Mouse (Mus musculus) urinary bladder, postnatal 0 days (tissue): ENCODE results near the gene Ssna1. TPM values are rescaled to one million over a fixed set of nuclear protein-coding genes. Genes with fewer than 3 reads are reported as not detected.

Experiments used
- polyA plus RNA-seq: library from polyadenylated mRNA; unstranded; fragments of >200 nt; fragmentation: Nextera tagmentation; extraction: Ambion mirVana; gene quantifications from 2 replicates; pipeline ENCODE4 v1.2.1, GENCODE M21; 2015

The Ssna1 gene
- polyA plus RNA-seq: 137 and 141 TPM in 2 replicates

DNA sequence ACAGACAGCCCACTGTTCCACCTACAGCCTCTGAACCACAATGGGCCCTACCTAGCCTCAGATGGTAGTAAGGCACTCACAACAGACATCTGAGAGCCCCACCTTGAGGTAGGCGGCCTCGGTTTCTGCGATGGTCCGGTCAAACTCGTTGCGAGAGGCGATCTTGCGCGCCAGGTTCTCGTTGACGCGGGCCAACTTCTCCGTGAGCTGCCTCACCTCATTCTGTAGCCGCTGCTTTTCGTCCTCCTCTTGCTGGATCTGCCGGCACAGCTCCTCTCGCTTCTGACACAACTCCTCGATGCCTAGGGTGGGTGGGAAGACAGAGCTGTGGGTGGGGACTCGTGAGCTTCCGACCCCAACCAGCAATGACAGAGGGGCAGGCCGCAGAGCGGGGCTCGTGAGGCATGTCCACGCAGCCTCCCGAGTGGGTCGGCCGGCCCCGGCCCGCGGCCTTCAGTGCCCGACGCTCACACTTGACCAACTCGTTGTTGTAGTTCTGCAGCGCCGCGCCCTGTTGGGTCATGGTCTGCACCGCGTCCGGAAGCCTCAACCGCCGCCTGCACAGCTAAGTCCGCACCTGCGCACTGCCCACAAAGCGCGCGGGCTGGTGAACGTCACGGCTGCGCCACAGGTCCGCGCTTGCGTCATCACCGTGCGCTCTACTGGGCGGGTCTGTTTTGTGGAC, at the start of gene Ssna1, which contains the start of gene Anapc2:
Gene Ssna1 (minus strand): TSS at position 612 of the 685 bp plus-strand sequence.
Gene Anapc2 (plus strand): TSS at position 652 of the 685 bp plus-strand sequence.

GRCm38 (mm10) chr2:25318971-25319773, 46.9 kb upstream of the Ssna1 start, which contains the start of gene Grin1:
TSS of gene Grin1 (minus strand) at chr2:25319187.

GRCm38 (mm10) chr2:25289651-25290050, 17.4 kb upstream of the Ssna1 start, which contains the start of gene Lrrc26:
TSS of gene Lrrc26 (plus strand) at chr2:25289915.

GRCm38 (mm10) chr2:25287927-25288649, 15.8 kb upstream of the Ssna1 start, which contains the start of gene Tmem210:
TSS of gene Tmem210 (plus strand) at chr2:25288145.

DNA sequence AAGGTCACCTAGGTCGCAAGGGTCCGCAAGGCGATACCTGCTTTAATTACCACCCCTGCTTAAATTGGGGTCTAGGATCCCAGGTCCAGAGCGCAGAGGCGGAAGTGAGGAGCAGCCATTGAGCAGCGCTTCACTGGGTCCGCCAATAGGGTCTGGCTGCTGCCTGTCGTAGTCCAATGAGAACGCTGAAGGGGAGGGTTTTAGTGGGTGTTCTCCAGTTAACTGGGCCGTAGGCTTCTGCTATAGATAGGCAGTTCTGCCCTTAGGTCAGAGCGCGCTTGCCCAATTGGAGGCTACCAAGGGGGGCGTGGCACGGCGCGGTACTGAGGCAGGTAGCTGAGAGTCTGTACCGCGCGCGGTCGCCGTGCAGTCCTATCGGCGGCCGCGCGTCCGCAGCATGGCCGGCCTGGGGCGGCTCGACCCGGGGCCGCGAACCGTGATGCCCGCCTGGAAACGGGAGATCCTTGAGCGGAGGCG, 9.9 kb downstream of the Ssna1 start, which contains the start of gene Tprn:
Gene Tprn (plus strand): TSS at position 328 of the 477 bp plus-strand sequence.

DNA sequence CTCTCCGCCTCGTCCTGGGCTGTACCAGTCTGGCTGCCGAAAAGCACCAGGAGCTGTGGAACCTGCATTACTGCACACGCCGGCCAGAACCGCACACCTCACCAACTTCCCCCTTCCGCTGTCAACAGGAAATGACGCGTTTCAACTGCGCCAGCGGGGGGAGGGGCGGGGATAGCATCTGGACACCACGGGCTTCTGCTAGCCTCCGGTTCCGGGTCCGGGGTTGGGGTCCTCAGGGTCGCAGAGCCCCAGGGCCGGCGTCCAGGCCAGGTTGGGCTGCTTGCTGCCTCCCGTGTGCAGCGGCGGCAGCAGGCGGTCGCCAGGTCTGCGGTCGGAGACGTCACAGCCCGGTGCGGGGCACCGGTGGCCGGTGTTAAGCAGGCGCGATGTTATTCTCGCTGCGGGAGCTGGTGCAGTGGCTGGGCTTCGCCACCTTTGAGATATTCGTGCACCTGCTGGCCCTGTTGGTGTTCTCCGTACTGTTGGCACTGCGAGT, 16.9 kb downstream of the Ssna1 start, which contains the start of gene Tmem203:
Gene Tmem203 (plus strand): TSS at position 156 of the 496 bp plus-strand sequence.

DNA sequence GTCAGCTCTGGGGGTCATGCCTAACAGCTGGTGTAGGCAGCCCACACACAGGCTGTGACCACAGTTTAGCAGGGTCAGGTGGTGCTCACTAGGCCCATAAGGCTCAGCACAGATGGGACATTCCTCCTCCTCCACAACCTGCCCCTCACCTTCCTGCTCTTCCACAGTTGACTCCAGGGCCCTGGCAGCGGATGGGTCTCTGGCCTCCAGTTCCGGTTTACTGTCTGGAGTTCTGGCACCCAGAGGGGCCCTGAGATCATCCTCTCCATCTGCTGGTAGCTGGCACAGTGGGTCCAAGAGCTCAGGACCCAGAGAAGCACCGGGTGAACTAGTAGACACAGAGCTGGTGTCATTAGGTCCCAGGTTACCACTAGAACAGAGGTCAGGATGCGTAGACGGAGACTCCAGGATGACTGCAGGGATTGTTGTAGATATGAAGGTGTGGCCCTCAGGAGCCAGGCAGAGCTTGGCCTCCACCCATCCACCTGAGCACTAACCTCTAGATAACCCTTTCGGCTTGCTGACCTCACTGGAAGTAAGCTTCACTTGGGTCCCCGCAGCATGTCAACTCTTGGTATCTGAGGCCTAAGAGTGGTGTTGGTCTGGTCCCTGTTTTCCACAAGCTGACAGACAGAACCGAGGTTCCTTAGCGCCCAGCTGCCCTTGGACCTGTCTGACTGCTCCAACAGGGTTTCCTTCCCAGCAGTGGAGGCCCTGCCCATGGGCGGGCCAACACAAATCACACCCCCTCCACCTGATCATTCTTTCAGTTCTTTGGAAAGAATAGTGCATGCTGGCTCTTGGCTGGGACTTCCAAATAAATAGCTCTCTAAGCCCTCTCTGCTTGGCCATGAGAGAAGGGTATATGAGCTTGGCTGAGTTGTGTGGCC, 25.8 kb downstream of the Ssna1 start, which contains the start of gene AL732309.1:
Gene AL732309.1 (minus strand): TSS at position 681 of the 890 bp plus-strand sequence.

DNA sequence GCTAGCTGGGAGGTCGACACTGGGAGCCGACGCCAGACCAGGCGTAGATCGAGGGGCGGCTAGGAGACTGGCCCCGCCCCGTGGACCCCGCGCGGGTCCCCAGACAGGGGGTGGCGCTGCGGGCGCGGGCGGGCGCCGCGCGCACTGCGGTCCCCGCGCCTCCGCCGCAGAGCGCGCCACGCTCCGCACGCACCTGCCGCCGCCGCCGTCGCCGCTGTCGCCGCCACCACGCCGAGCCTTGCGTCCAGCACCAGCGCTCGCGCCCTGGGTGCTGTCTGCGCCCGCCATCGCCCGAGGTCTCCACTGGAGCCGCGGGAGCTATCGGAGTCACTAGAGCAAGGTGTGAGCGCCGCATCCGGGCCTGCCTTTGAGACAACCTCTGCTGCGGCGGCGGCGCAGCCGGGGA, 30.1 kb downstream of the Ssna1 start, which contains the start of the genes Rnf208 and Cysrt1:
Gene Rnf208 (plus strand): TSS at position 155 of the 406 bp plus-strand sequence.
Gene Cysrt1 (minus strand): TSS at position 352 of the 406 bp plus-strand sequence.

DNA sequence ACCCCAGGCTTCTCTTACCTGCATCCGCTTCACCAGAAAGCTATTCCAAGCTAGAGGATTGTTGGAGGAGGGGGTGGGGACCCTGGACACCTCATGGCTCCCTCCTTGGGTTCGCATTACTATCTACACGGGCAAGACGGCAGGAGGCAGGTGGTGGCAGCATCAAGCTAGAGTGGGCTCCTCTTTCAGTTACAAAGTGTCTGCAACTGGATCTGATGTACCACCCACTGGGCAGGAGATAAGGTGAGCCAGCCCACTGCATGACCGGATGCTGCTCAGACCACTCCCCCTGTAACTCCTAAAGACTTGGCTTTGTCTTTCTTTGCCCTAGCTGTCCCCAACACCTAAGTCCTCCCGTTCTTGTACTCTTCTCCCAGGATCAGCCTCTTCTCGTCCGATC, 35.6 kb downstream of the Ssna1 start, which contains the start of gene Rnf224:
Gene Rnf224 (minus strand): TSS at position 174 of the 400 bp plus-strand sequence.

DNA sequence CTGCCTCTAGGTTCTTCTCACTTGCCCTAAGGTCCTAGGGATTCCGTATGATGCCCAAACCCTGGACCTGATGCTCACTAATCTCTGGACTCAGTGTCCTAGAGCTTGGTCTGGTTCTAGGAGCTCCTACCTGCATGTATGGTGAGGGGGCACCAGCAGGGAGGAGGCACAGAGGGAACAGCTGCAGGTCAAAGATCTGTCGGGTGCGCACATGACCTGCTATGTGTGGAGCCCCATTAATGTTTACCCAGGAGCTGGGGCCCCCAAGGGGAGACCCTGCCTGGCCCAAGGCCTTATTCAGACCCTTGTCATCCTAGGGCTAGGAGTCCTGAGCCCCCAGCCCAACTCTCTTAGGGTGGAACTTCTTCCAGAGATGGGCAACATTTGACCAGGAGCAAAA, 38.2 kb downstream of the Ssna1 start, which contains the start of gene Slc34a3:
Gene Slc34a3 (minus strand): TSS at position 315 of the 400 bp plus-strand sequence.

GRCm38 (mm10) chr2:25224492-25224765, 47.8 kb downstream of the Ssna1 start, which contains the start of gene Tubb4b:
TSS of gene Tubb4b (minus strand) at chr2:25224702.

Other genes with a start within 250 kb of the Ssna1 start
- gene Nsmf, start 218.1 kb downstream of the Ssna1 start, polyA plus RNA-seq: 35.9 and 40.2 TPM in 2 replicates
- gene Entpd8, start 192.1 kb downstream of the Ssna1 start, polyA plus RNA-seq: not detected in 2 replicates
- 0.23 and 0.29 TPM in 2 replicates for gene Noxa1, start 177.3 kb downstream of the Ssna1 start, polyA plus RNA-seq
- gene Nrarp, start 91.7 kb downstream of the Ssna1 start, polyA plus RNA-seq: 11.0 and 13.9 TPM in 2 replicates
- gene Tor4a, start 75.6 kb downstream of the Ssna1 start, polyA plus RNA-seq: 11.9 and 14.0 TPM in 2 replicates
- gene Nelfb, start 60.9 kb downstream of the Ssna1 start, polyA plus RNA-seq: 52.2 and 57.0 TPM in 2 replicates
- not detected in 2 replicates for gene Stpg3, start 57.8 kb downstream of the Ssna1 start, polyA plus RNA-seq
- not detected in 2 replicates for gene Fam166a, start 53.7 kb downstream of the Ssna1 start, polyA plus RNA-seq
- gene Tubb4b, start 47.7 kb downstream of the Ssna1 start, polyA plus RNA-seq: 397 and 469 TPM in 2 replicates
- not detected in 2 replicates for gene Slc34a3, start 38.1 kb downstream of the Ssna1 start, polyA plus RNA-seq
- gene Rnf224, start 35.7 kb downstream of the Ssna1 start, polyA plus RNA-seq: 0.10 TPM in 1 of 2 replicates, not detected in the other
- gene Rnf208, start 30.2 kb downstream of the Ssna1 start, polyA plus RNA-seq: 6.1 and 6.2 TPM in 2 replicates
- 10.0 and 10.6 TPM in 2 replicates for gene Cysrt1, start 30.0 kb downstream of the Ssna1 start, polyA plus RNA-seq
- gene AL732309.1, start 25.6 kb downstream of the Ssna1 start, polyA plus RNA-seq: 7.6 and 8.0 TPM in 2 replicates
- 35.6 and 37.6 TPM in 2 replicates for gene Tmem203, start 17.0 kb downstream of the Ssna1 start, polyA plus RNA-seq
- 6.5 and 7.2 TPM in 2 replicates for gene Tprn, start 9.8 kb downstream of the Ssna1 start, polyA plus RNA-seq
- gene Anapc2, start within 50 bp of the Ssna1 start, polyA plus RNA-seq: 88.7 and 91.4 TPM in 2 replicates
- not detected in 2 replicates for gene Tmem210, start 15.7 kb upstream of the Ssna1 start, polyA plus RNA-seq
- 0.97 and 0.98 TPM in 2 replicates for gene Lrrc26, start 17.5 kb upstream of the Ssna1 start, polyA plus RNA-seq
- gene Grin1, start 46.7 kb upstream of the Ssna1 start, polyA plus RNA-seq: 2.3 and 3.2 TPM in 2 replicates
- 32.5 and 37.0 TPM in 2 replicates for gene Man1b1, start 59.9 kb upstream of the Ssna1 start, polyA plus RNA-seq
- gene Dpp7, start 83.9 kb upstream of the Ssna1 start, polyA plus RNA-seq: 13.1 and 14.8 TPM in 2 replicates
- gene Uap1l1, start 93.2 kb upstream of the Ssna1 start, polyA plus RNA-seq: 34.1 and 37.0 TPM in 2 replicates
- 5.6 and 5.9 TPM in 2 replicates for gene Sapcd2, start 99.9 kb upstream of the Ssna1 start, polyA plus RNA-seq
- 38.2 and 39.1 TPM in 2 replicates for gene Entpd2, start 123.4 kb upstream of the Ssna1 start, polyA plus RNA-seq
- 58.9 and 59.9 TPM in 2 replicates for gene Npdc1, start 126.9 kb upstream of the Ssna1 start, polyA plus RNA-seq
- 0.08 TPM in 1 of 2 replicates, not detected in the other for gene Fut7, start 150.8 kb upstream of the Ssna1 start, polyA plus RNA-seq
- gene Abca2, start 156.3 kb upstream of the Ssna1 start, polyA plus RNA-seq: 1.5 and 1.6 TPM in 2 replicates
- gene Clic3, start 184.4 kb upstream of the Ssna1 start, polyA plus RNA-seq: 10.4 and 12.0 TPM in 2 replicates
- gene Paxx, start 188.7 kb upstream of the Ssna1 start, polyA plus RNA-seq: 34.9 and 35.2 TPM in 2 replicates
- gene Ptgds, start 197.6 kb upstream of the Ssna1 start, polyA plus RNA-seq: 0.47 and 0.68 TPM in 2 replicates
- gene Lcn12, start 221.5 kb upstream of the Ssna1 start, polyA plus RNA-seq: not detected in 2 replicates
- 68.9 and 70.0 TPM in 2 replicates for gene Fbxw5, start 228.3 kb upstream of the Ssna1 start, polyA plus RNA-seq
- 1.8 and 3.6 TPM in 2 replicates for gene C8g, start 229.3 kb upstream of the Ssna1 start, polyA plus RNA-seq